Mouse (Mus musculus): ENCODE measurements at regions not wholly inside any gene's neighbourhood (a gene's known extent, or its start where the extent isn't known, plus 50 kb on each side); places are given as distances from the start of the nearest gene placed in this dataset.

GRCm38 (mm10) chr8:115830012-115830662 is 122.5 kb upstream of the Maf start:
- TF ChIP-seq MAFK (IDR thresholded peaks at IDR 0.05; ENCODE audit: insufficient read depth, low read depth, low read length) (no peak), CHD2 (IDR thresholded peaks at IDR 0.05; ENCODE audit: low read depth, low read length) (no peak)

Data from ES-E14 (cell line).